Mouse (Mus musculus): Measurements from ENCODE around the gene Dpf3.

Dpf3 gene

GRCm38 (mm10) chr12:83342035-83342874 lies 145.3 kb downstream of the Dpf3 start:
- peak in 1 of 2 experiments; percentile 36 for DNase-seq (ENCODE audit: low spot score in 2 of 2)

GRCm38 (mm10) chr12:83340960-83341359 lies 146.6 kb downstream of the Dpf3 start:
- DNase-seq (ENCODE audit: low spot score in 2 of 2): no peak

- no peak for DNase-seq (ENCODE audit: low spot score in 2 of 2)
These were observed 149.2 kb downstream of the Dpf3 start for GRCm38 (mm10) chr12:83338345-83338744.

DNA sequence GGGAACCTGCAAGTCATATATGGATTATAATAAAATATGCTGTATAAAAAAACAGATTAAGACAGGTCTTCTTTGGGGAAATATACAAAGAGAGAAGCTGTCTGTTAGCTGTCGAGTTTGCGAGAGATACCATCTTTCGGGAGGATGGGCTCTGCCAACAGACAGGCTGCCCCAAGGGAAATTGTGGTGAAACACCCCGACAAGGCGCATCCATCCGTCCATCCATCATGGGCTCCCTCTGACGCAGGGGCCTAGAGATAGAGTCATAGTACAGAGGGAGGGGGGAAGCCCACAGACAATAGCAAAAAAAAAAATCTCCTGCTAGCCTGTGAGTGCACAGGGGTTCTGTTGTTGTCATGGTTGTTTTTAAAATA lies 149.8 kb downstream of the Dpf3 start:
- no peak for DNase-seq (ENCODE audit: low spot score in 2 of 2)

- peak in 1 of 2 experiments; percentile 40 for DNase-seq (ENCODE audit: low spot score in 2 of 2)
These were observed 150.3 kb downstream of the Dpf3 start for GRCm38 (mm10) chr12:83337077-83337775.

GRCm38 (mm10) chr12:83330056-83330455 lies 157.5 kb downstream of the Dpf3 start:
- DNase-seq (ENCODE audit: low spot score in 2 of 2): no peak

DNA sequence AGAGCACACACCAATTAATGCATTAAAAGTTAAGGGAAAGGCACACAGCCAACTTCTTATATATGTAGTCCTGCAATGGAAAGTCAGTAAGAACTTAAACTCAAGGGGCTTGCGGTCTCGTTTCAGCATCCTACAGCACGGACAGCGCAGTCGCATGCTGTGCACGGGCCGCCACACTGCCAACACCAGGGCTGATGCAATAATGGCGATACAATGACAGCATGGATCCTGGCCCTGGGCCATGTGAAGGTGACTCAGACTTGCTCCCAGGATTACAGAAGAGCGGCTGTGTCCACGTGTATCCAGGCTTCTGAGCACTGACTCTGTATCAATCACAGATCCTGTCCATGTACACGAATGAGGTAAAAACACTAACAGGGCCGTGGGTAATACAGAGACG lies 158.6 kb downstream of the Dpf3 start:
- DNase-seq (ENCODE audit: low spot score in 2 of 2): no peak

DNA sequence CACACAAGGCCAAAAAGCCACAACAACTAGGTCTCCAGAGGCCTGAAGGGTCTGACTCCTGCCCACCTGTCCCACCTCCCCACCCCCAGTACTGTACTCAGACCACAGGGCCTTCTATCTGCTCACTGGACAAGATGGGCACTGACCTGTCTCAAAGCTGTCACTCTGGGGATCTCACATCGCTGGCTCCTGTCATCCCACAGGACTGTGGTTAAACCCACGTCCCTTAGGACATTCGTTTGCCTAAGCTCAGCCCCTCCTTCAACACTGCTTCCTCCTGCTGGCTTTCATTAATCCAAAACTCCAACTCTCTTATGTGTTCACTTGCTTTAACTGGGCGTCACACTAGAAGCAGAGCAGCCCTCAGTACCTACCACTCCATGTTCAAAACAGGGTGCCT lies 159.0 kb downstream of the Dpf3 start:
- DNase-seq (ENCODE audit: low spot score in 2 of 2): no peak

DNA sequence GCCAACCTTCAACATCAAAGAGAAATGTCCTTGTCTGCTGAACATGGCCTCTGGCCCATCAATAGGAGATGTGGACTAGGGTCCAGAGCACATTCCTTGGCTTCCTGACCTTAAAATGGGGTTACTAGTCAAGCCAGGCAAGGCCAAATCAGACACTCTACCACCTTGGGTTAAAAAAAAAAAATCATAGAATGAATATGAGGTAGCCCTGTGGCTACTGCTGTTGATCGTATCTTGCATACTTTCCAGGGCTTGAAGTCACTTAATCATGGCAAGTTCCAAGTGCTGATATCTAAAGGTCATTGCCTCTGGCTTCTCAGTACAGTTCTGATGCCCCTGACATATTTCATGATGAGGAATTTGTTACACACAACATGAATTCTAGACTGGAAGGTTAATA lies 160.1 kb downstream of the Dpf3 start:
- no peak for DNase-seq (ENCODE audit: low spot score in 2 of 2)

DNA sequence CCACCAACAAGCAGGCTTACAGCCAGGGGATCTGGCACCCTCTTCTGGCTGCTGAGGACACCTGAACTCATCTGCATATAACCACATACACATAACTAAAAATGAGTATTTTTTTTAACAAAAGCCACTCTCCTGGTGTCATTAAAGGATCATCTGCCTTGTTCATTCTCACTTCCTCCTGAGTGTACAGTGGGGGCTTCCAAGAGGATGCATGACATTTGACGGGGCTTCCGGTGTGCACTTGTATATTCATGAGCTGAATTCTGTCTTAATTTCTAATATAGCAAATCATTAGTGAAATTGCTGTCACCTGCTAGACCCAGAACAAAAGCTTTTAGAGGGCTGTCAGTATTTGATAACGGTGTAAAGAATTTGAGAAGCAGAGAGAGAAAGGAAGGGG lies 166.8 kb downstream of the Dpf3 start:
- DNase-seq (ENCODE audit: low spot score in 2 of 2): no peak

- no peak for DNase-seq (ENCODE audit: low spot score in 2 of 2)
These were observed 169.7 kb downstream of the Dpf3 start for GRCm38 (mm10) chr12:83317646-83318443.

GRCm38 (mm10) chr12:83314666-83315065 lies 172.8 kb downstream of the Dpf3 start:
- no peak for DNase-seq (ENCODE audit: low spot score in 2 of 2)

DNA sequence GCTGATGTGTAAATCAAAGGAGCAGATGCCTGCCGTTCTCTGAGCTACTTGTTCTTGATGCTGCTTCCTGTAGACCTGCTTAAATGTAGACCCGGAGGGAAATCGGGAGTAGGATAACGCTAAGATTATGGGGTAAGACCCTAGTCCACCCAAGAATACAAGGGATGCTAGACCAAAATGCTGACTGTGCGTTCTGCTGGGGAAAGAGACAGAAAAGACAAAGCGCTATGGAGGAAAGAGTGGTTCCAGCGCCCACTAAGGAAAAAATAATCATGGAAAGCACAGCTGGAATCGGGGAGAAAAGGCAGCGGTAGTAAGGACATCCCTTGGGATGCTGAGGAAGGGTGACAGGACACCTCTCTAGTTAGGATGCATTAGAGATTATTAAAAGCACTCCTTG lies 174.7 kb downstream of the Dpf3 start:
- no peak for DNase-seq (ENCODE audit: low spot score in 2 of 2)

DNA sequence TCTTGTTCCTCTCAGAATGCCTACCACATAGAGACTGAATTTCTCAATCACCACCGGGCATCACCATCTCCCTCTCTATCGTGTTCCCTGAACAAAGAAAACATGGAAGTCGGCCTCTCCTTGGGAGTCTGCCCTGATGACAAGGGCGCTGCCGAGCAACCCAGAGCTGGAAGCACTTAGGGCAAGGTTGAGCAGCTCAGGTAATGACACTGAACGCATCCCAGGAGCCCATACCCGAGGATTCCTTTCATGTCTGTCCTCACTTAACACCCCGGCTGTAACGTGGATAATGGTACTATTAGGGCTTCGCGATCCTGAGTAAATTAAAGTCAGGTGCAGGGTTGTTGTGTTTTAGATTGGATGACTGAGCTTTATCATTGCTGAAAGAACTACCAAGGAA lies 176.9 kb downstream of the Dpf3 start:
- DNase-seq (ENCODE audit: low spot score in 2 of 2): no peak

GRCm38 (mm10) chr12:83309031-83309804 lies 178.3 kb downstream of the Dpf3 start:
- no peak for DNase-seq (ENCODE audit: low spot score in 2 of 2)

DNA sequence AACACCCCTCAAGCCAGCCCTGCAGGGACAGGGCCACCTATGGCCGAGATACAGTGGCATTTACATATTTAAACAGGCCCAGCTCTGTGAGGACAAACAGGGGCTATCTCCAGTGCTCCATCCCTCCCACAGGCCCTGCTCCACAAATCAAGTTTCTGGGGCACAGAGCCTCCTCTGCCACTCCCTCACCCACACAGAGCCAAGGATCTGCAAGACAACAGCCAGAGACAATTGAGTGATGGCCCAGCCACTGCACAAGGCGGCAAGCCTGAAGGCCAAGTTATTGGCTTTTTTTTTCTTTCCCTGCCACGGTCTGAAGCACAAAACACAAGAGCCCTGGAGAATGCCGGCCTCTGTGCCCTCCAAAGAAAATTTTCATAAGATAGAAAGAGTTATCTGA lies 178.9 kb downstream of the Dpf3 start:
- DNase-seq (ENCODE audit: low spot score in 2 of 2): no peak

GRCm38 (mm10) chr12:83303221-83303620 lies 184.3 kb downstream of the Dpf3 start:
- DNase-seq (ENCODE audit: low spot score in 2 of 2): no peak

DNA sequence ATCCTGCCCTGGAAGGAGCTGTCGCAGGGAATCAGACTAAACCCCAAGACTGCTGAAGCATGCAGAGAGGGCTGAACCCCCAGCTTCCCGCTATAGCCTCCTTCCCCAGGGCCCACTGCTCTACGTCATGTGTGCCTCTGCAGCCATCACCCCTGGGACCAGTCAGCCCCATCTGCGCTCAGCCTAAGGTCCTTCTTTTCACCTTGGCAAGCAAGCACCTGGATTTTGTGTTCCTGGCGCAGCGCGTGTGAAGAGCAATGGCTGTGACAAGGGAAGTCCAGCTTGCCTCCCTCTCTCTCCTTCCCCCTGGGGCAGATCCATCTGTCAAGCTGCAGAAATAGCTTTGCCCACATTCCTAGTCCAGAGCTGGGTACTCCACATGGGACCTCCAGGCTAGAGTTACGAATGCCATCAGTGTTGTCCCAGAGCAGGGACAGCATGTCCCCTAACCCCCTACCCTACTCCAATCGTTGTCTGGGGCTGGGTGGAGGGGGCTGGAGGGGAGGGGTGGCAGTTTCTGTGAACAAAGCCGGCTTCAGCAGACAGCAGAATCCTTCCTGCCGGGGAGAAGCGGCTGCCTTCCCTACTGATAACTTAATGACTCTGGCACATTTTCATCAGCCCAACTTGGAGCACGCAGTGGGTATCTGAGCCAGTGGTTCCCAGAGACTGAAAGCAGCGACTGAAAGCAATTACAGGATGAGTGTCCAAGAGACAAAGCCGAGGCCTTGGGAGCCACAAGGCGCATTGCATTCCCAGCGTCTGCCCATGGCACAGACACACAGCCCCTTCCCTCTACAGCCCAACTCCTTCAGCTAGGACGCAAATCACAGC lies 185.0 kb downstream of the Dpf3 start:
- peak; percentile 18 to 31 for DNase-seq (ENCODE audit: low spot score in 2 of 2)

GRCm38 (mm10) chr12:83301616-83302319 lies 185.7 kb downstream of the Dpf3 start:
- no peak for DNase-seq (ENCODE audit: low spot score in 2 of 2)

DNA sequence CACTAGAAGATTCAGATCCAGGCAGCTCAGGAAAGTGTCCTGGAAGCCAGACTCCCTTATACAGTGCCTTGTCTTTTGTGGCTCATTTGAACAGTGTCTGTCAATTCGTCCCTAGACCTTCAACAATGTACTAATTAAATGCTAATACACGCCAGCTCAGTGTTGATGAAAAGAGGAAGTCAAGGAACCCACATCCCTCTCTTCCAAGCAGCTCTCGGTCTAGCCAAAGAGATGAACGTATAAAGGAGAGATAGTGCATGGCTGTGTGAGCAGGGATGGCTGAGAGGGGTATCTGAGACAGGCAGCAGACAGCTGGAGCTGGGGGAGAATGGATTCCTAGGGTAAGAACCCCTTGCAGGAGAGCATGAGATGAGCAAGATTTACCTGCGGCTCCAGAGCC lies 189.2 kb downstream of the Dpf3 start:
- DNase-seq (ENCODE audit: low spot score in 2 of 2): no peak
